Mouse (Mus musculus) G1E (cell line): ENCODE measurements around the gene Myom3.

Experiments used
- CTCF ChIP-seq: IDR thresholded peaks from 2 replicates; pipeline ENCODE4 v1.5.1; 2012; ENCODE audit warnings: low read depth, low read length, inconsistent platforms, mixed read lengths
- GATA1 ChIP-seq: IDR thresholded peaks from 2 replicates; pipeline ENCODE4 v1.6.1; 2012; ENCODE audit warnings: borderline replicate concordance, low read length, inconsistent platforms, mixed read lengths
- TAL1 ChIP-seq: conservative IDR thresholded peaks from 2 replicates; pipeline ENCODE4 v1.6.1; 2012; ENCODE audit warnings: low read depth, low read length, inconsistent platforms, mixed read lengths

- TF ChIP-seq CTCF (no peak), GATA1 (no peak), TAL1 (no peak)
Observed at GRCm38 (mm10) chr4:135832070-135832469, 72.6 kb downstream of the Myom3 start.
